Mouse (Mus musculus) T-helper 2 cell (primary cell): ENCODE measurements at regions not wholly inside any gene's neighbourhood (a gene's known extent, or its start where the extent isn't known, plus 50 kb on each side); places are given as distances from the start of the nearest gene placed in this dataset.

ENCODE experiments used
- in situ Hi-C: fragments of 300-600 bp; cut with MboI, MseI; formaldehyde crosslinking; loops from one replicate; pipeline ENCODE4 v1.15.1; 2025; ENCODE audit warnings: high pct_unique_total_duplicates

- in situ Hi-C loops: loop anchor here (10.0 kb wide), 1 partner anchor 1254 kb away; no protein-coding TSS in a partner anchor
Observed at GRCm38 (mm10) chr16:69800955-69801598, 62.5 kb downstream of the Speer2 start.

GRCm38 (mm10) chr16:69796299-69796698, 67.2 kb downstream of the Speer2 start:
- in situ Hi-C loops: no loop called here

GRCm38 (mm10) chr16:69790671-69791070, 72.9 kb downstream of the Speer2 start:
- in situ Hi-C loops: no loop called here

- in situ Hi-C loops: no loop called here
Observed at GRCm38 (mm10) chr16:69770768-69771167, 92.8 kb downstream of the Speer2 start.
